Mouse (Mus musculus) forebrain, embryonic 14.5 days (tissue): ENCODE measurements at regions not wholly inside any gene's neighbourhood (a gene's known extent, or its start where the extent isn't known, plus 50 kb on each side); places are given as distances from the start of the nearest gene placed in this dataset.

Source experiments
- ATAC-seq: fragments of 200-750 bp; cut with Nextera tagmentation; 2 replicates; pipeline ENCODE4 v1.8.0; 2017; ENCODE audit warnings: mild to moderate bottlenecking, moderate library complexity
- DNase-seq: peaks from one replicate; pipeline ENCODE4 v3.0.0-alpha.2; 2015; ENCODE audit warnings: low spot score
- H3K27ac ChIP-seq: fragments of 300-500 bp; sonication (generic); 2 replicates; pipeline ENCODE4 v1.5.1; 2014; ENCODE audit warnings: low read depth, mild to moderate bottlenecking, control low read depth, low read length, moderate library complexity
- H3K27me3 ChIP-seq: fragments of 300-500 bp; sonication (generic); replicated peaks from 2 replicates; pipeline ENCODE4 v1.6.1; 2014; ENCODE audit warnings: low read length, control low read depth, mixed read lengths; ENCODE audit not compliant: control insufficient read depth, insufficient read depth
- H3K36me3 ChIP-seq: fragments of 300-500 bp; sonication (generic); 2 replicates; pipeline ENCODE4 v1.6.1; 2014; ENCODE audit warnings: low read length, control low read depth; ENCODE audit not compliant: control insufficient read depth, insufficient read depth
- H3K4me1 ChIP-seq: fragments of 300-500 bp; sonication (generic); 2 replicates; pipeline ENCODE4 v1.6.1; 2014; ENCODE audit warnings: antibody characterized with exemption, low read length, control low read depth; ENCODE audit not compliant: control insufficient read depth, insufficient read depth
- H3K4me2 ChIP-seq: fragments of 300-500 bp; sonication (generic); 2 replicates; pipeline ENCODE4 v1.6.1; 2014; ENCODE audit warnings: mild to moderate bottlenecking, control low read depth, low read length
- H3K4me3 ChIP-seq: fragments of 300-500 bp; sonication (generic); 2 replicates; pipeline ENCODE4 v1.5.1; 2014; ENCODE audit warnings: low read depth, low read length, control low read depth
- H3K9ac ChIP-seq: fragments of 300-500 bp; sonication (generic); 2 replicates; pipeline ENCODE4 v1.6.1; 2014; ENCODE audit warnings: mild to moderate bottlenecking, low read length, control low read depth, moderate library complexity
- H3K9me3 ChIP-seq: fragments of 300-500 bp; sonication (generic); replicated peaks from 2 replicates; pipeline ENCODE4 v1.6.1; 2016; ENCODE audit warnings: low read length, control low read depth, mixed read lengths; ENCODE audit not compliant: control insufficient read depth
- WGBS: fragments of 180-500 bp; shearing (Covaris S2); extraction: QIAGEN DNeasy Blood & Tissue Kit; methylation state at CpG from one replicate; pipeline ENCODE4 v1.1.7; 2014; 5-methylcytosine and 5-hydroxymethylcytosine counted together

DNA sequence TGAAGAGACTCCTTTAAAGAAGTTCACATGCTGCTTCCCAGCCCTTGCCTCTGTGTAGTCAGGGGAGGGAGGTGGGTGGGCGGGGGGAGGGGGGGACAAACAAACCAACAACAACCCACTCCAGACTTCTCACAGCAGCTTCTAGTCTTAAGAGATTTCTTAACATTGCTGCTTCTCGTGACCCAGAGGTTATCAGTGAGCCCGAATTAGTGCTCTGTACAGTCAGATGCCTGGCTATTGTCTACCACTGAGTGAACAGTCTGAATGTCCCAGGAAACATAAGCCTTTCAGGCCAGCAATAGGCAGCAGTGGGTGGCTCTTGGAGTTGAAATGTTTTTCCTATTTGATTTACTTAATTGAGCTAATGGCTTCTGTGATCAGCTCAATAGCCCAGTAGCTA lies 202.2 kb upstream of the Nrp1 start:
- Histone ChIP-seq H3K9me3 (no peaks in the 10 kb centered on the region), H3K4me3 (no peak overlapping the region), H3K4me1 (no peaks in the 10 kb centered on the region), H3K27me3 (no peaks in the 10 kb centered on the region), H3K4me2 (no peak overlapping the region), H3K27ac (no peak overlapping the region), H3K9ac (no peak overlapping the region), H3K36me3 (no peaks in the 10 kb centered on the region)
- no peak; the same call in 1 of the 2 replicates for ATAC-seq
- DNase-seq: peak; percentile 19
- WGBS: 0% methylated on average over 3 of the region's 3 CpGs

- no peaks in the 10 kb centered on the region for H3K36me3 ChIP-seq
- ATAC-seq (no peak), DNase-seq (no peak)
- H3K27ac ChIP-seq: no peak overlapping the region
- H3K9me3 ChIP-seq: no peaks in the 10 kb centered on the region
- no peaks in the 10 kb centered on the region for H3K4me1 ChIP-seq
- no peak overlapping the region for H3K9ac ChIP-seq
- no peaks in the 10 kb centered on the region for H3K27me3 ChIP-seq
- no peak overlapping the region for H3K4me3 ChIP-seq
- H3K4me2 ChIP-seq: no peak overlapping the region
Observed at GRCm38 (mm10) chr8:128162857-128163256, 195.5 kb upstream of the Nrp1 start.

DNA sequence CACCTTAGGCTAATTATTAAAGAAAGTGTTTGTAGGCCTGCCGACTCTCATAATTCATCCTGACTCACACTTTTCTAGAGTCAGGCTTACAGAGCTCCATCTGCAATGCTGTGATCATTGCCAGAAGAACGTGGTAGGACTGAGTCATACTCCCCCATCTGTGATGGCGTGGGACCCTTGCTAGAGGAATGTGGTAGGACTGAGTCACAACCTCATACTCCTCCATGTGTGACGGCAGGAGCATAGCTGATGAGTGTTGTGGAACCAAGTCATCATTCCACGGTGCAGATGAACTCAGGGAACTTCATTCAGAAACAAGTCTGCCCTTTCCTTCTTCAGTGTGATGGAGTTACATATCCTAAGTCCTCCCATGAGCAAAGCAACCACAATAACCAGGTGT lies 193.4 kb upstream of the Nrp1 start:
- H3K4me2 ChIP-seq: no peak overlapping the region
- H3K36me3 ChIP-seq: no peaks in the 10 kb centered on the region
- WGBS: 94% methylated on average over 5 of the region's 5 CpGs
- no peaks in the 10 kb centered on the region for H3K27me3 ChIP-seq
- H3K9ac ChIP-seq: no peak overlapping the region
- no peak overlapping the region for H3K4me3 ChIP-seq
- no peaks in the 10 kb centered on the region for H3K4me1 ChIP-seq
- DNase-seq: no peak
- ATAC-seq: no peak
- H3K9me3 ChIP-seq: no peaks in the 10 kb centered on the region
- no peak overlapping the region for H3K27ac ChIP-seq

DNA sequence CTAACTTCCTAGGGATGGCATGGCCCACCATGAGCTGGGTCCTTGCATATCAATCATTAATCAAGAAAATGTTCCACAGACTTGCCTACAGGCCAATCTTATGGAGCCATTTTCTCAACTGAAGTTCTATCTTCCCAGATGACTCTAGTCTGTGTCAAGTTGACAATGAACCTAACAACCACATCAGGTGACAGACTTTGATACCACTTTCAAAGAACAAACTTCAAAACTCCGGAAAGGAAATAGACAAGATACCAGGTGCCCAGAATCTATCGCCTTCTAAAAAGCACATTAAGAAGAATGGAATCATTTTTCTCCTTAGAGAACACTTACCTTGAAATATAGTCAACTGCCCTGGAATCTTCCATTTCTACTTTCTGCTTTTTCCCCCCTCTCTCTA lies 192.8 kb upstream of the Nrp1 start:
- H3K27me3 ChIP-seq: no peaks in the 10 kb centered on the region
- DNase-seq (no peak), ATAC-seq (no peak)
- H3K27ac ChIP-seq: no peak overlapping the region
- H3K4me2 ChIP-seq: no peak overlapping the region
- no peaks in the 10 kb centered on the region for H3K9me3 ChIP-seq
- no peaks in the 10 kb centered on the region for H3K36me3 ChIP-seq
- no peak overlapping the region for H3K9ac ChIP-seq
- H3K4me1 ChIP-seq: no peaks in the 10 kb centered on the region
- WGBS: 96% methylated on average over 2 of the region's 2 CpGs
- H3K4me3 ChIP-seq: no peak overlapping the region

GRCm38 (mm10) chr8:128166097-128166496 lies 192.3 kb upstream of the Nrp1 start:
- Histone ChIP-seq H3K4me1 (no peaks in the 10 kb centered on the region), H3K27ac (no peak overlapping the region), H3K9me3 (no peaks in the 10 kb centered on the region), H3K4me3 (no peak overlapping the region), H3K36me3 (no peaks in the 10 kb centered on the region), H3K27me3 (no peaks in the 10 kb centered on the region), H3K9ac (no peak overlapping the region), H3K4me2 (no peak overlapping the region)
- DNase-seq: no peak
- 87% methylated on average over 4 of the region's 4 CpGs for WGBS
- no peak for ATAC-seq

DNA sequence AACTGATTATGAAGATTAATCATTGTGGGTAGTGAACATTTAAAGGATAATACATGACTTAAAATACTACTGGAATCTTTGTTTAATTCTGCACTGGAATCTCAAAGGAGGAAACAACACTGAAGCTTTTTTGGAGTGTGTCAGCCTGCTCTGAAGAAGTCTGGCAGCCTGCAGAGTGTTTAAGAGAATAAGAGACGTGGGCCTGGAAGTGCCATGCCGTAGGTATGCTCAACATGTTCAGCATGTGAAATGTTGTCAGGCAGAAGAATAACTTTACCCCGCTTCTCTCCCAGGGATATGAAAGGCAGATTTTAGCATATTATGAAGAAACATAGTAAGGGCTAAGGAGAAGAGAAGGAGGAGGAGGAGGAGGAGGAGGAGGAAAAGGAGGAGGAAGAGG lies 189.6 kb upstream of the Nrp1 start:
- Histone ChIP-seq H3K4me3 (no peak overlapping the region), H3K9me3 (no peaks in the 10 kb centered on the region), H3K27ac (no peak overlapping the region), H3K36me3 (no peaks in the 10 kb centered on the region), H3K27me3 (no peaks in the 10 kb centered on the region), H3K9ac (no peak overlapping the region), H3K4me1 (no peaks in the 10 kb centered on the region), H3K4me2 (no peak overlapping the region)
- DNase-seq (no peak), ATAC-seq (no peak)
- 69% methylated on average over 3 of the region's 3 CpGs for WGBS

GRCm38 (mm10) chr8:128171116-128171515 lies 187.3 kb upstream of the Nrp1 start:
- Histone ChIP-seq H3K4me3 (no peak overlapping the region), H3K27me3 (no peaks in the 10 kb centered on the region), H3K36me3 (no peaks in the 10 kb centered on the region), H3K9ac (no peak overlapping the region), H3K4me2 (no peak overlapping the region), H3K9me3 (no peaks in the 10 kb centered on the region), H3K27ac (no peak overlapping the region), H3K4me1 (no peaks in the 10 kb centered on the region)
- ATAC-seq: no peak
- WGBS: 66% methylated on average over 1 of the region's 1 CpGs
- no peak for DNase-seq

DNA sequence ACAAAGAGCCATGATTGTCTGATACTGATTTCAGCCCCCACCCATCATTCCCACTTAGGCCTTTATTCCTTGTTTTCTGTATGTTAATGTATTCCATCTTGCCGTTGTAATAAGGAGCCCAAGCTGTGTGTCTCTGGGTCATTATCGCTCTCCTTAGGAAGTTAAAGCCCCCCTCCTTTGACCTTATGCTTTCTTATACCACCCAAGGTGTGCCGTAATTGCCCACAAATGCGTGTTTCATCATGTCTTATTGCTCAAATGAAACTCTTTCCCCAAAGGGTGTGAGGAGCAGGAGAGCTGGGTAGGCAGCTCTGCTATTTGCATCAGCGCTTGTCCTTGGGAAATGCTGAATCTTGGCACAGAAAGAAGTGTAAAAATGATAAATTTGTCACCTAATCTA lies 178.2 kb upstream of the Nrp1 start:
- Histone ChIP-seq H3K27me3 (no peaks in the 10 kb centered on the region), H3K9ac (no peak overlapping the region), H3K9me3 (no peaks in the 10 kb centered on the region), H3K27ac (no peak overlapping the region), H3K36me3 (no peaks in the 10 kb centered on the region), H3K4me2 (no peak overlapping the region), H3K4me3 (no peak overlapping the region), H3K4me1 (no peaks in the 10 kb centered on the region; the same call in 1 of the 2 replicates)
- WGBS: 45% methylated on average over 5 of the region's 5 CpGs
- ATAC-seq: no peak
- DNase-seq: peak; percentile 24

- ATAC-seq (no peak), DNase-seq (no peak)
- 92% methylated on average over 4 of the region's 4 CpGs for WGBS
- H3K9me3 ChIP-seq: no peaks in the 10 kb centered on the region
- H3K27me3 ChIP-seq: no peaks in the 10 kb centered on the region
- no peak overlapping the region for H3K4me3 ChIP-seq
- no peak overlapping the region for H3K27ac ChIP-seq
- no peaks in the 10 kb centered on the region for H3K36me3 ChIP-seq
- H3K4me1 ChIP-seq: no peaks in the 10 kb centered on the region; the same call in 1 of the 2 replicates
- no peak overlapping the region for H3K9ac ChIP-seq
- no peak overlapping the region for H3K4me2 ChIP-seq
Observed at GRCm38 (mm10) chr8:128183081-128183480, 175.3 kb upstream of the Nrp1 start.

DNA sequence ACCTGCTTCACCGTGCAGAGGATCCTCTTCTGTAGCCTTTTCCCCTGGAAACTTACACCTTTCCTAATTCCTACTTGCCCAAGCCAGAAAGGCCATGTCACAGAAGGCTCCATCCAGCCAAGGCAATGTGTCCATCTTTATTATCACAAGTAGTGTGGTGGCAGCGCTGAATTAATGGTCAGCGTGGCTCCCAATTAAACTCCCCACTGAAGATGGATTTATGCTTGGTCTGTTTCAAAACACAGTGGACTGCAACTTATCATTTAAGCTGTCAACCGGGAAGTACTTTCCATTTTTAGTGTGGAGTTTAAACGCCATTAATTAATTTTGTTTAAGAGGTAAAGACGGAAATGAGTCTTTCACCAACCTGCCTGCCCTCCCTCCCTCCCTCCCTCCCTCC lies 170.1 kb upstream of the Nrp1 start:
- Histone ChIP-seq H3K27me3 (no peaks in the 10 kb centered on the region), H3K36me3 (no peaks in the 10 kb centered on the region), H3K4me2 (no peak overlapping the region), H3K4me3 (no peak overlapping the region), H3K9me3 (no peaks in the 10 kb centered on the region), H3K27ac (no peak overlapping the region), H3K4me1 (no peaks in the 10 kb centered on the region), H3K9ac (no peak overlapping the region)
- DNase-seq (no peak), ATAC-seq (no peak)
- 77% methylated on average over 6 of the region's 6 CpGs for WGBS
